Mouse (Mus musculus) neural tube, embryonic 11.5 days (tissue): Measurements from ENCODE around the gene Plxna1. TPM values are rescaled to one million over a fixed set of nuclear protein-coding genes. Genes with fewer than 3 reads are reported as not detected.

Experiments used
- ATAC-seq: fragments of 200-750 bp; cut with Nextera tagmentation; 2 replicates; pipeline ENCODE4 v1.8.0; 2017; ENCODE audit warnings: moderate number of reproducible peaks, mild to moderate bottlenecking, moderate TSS enrichment, moderate library complexity; ENCODE audit not compliant: insufficient read depth, low FRiP score, low TSS enrichment
- DNase-seq: peaks from one replicate; pipeline ENCODE4 v3.0.0-alpha.2; 2015; ENCODE audit warnings: low spot score
- H3K27ac ChIP-seq: fragments of 300-500 bp; sonication (generic); 2 replicates; pipeline ENCODE4 v1.5.1; 2014; ENCODE audit warnings: low read depth, mild to moderate bottlenecking, low read length
- H3K27me3 ChIP-seq: fragments of 300-500 bp; sonication (generic); 2 replicates; pipeline ENCODE4 v1.6.1; 2014; ENCODE audit warnings: mild to moderate bottlenecking, low read length, mixed read lengths; ENCODE audit not compliant: control insufficient read depth, insufficient read depth
- H3K36me3 ChIP-seq: fragments of 300-500 bp; sonication (generic); 2 replicates; pipeline ENCODE4 v1.6.1; 2014; ENCODE audit warnings: mild to moderate bottlenecking, low read length, moderate library complexity, mixed read lengths; ENCODE audit not compliant: control insufficient read depth, insufficient read depth
- H3K4me1 ChIP-seq: fragments of 300-500 bp; sonication (generic); 2 replicates; pipeline ENCODE4 v1.6.1; 2014; ENCODE audit warnings: low read length, mixed read lengths; ENCODE audit not compliant: control insufficient read depth, insufficient read depth
- H3K4me2 ChIP-seq: fragments of 300-500 bp; sonication (generic); 2 replicates; pipeline ENCODE4 v1.6.1; 2014; ENCODE audit warnings: low read depth, mild to moderate bottlenecking, moderate library complexity
- H3K4me3 ChIP-seq: fragments of 300-500 bp; sonication (generic); 2 replicates; pipeline ENCODE4 v1.5.1; 2014; ENCODE audit warnings: low read depth, low read length
- H3K9ac ChIP-seq: fragments of 300-500 bp; sonication (generic); 2 replicates; pipeline ENCODE4 v1.6.1; 2014; ENCODE audit warnings: mild to moderate bottlenecking, low read length
- H3K9me3 ChIP-seq: fragments of 300-500 bp; sonication (generic); 2 replicates; pipeline ENCODE4 v1.6.1; 2016; ENCODE audit warnings: low read length; ENCODE audit not compliant: control insufficient read depth
- WGBS: fragments of 180-500 bp; shearing (Covaris S2); extraction: QIAGEN DNeasy Blood & Tissue Kit; methylation state at CpG from one replicate; pipeline ENCODE4 v1.1.7; 2014; 5-methylcytosine and 5-hydroxymethylcytosine counted together
- polyA plus RNA-seq: library from polyadenylated mRNA; unstranded; fragments of >200 nt; fragmentation: Nextera tagmentation; extraction: Ambion mirVana; gene quantifications from 2 replicates; pipeline ENCODE4 v1.2.1, GENCODE M21; 2014

Gene Plxna1
- polyA plus RNA-seq, 1 experiment from 2014 or later = 38.3 TPM

DNA sequence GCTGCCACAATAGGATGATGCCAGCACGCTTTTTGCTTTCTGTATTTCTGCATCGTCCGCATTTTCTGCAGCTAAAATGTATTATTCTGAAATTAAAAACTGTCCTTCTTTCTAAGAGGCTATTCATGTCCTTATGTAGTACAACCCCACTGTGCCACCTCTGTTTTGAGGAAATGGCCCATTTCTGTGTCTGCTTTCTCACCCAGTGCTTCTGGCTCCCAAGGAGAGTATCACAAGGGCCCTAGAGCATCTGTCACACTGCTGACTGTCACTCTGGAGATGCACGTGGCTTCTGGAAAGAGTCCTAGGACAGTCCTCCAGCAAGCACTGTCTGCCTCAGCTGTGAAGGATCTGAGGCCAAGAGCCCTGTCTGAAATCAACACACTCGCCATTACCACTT, 95.2 kb downstream of the Plxna1 start:
- WGBS = 77% methylated on average over 5 of the region's 5 CpGs
- Histone ChIP-seq H3K4me2 (no peak overlapping the region), H3K9me3 (no peaks in the 10 kb centered on the region), H3K27ac (no peak overlapping the region), H3K36me3 (no peaks in the 10 kb centered on the region), H3K4me1 (no peaks in the 10 kb centered on the region), H3K9ac (no peak overlapping the region), H3K4me3 (no peak overlapping the region), H3K27me3 (no peaks in the 10 kb centered on the region)
- ATAC-seq (no peak), DNase-seq (no peak)

Other genes starting within 250 kb of the Plxna1 start
- gene Chchd6, start 233.0 kb upstream of the Plxna1 start, polyA plus RNA-seq = 73.8 and 84.4 TPM in 2 replicates